Mouse (Mus musculus) adrenal gland, postnatal 25 days (tissue): ENCODE measurements around the gene Usp1. TPM values are rescaled to one million over a fixed set of nuclear protein-coding genes. Genes with fewer than 3 reads are reported as not detected.
"Not testable (repeated sequence)": the region's sequence is repeated elsewhere in the genome, so short reads cannot be mapped to it uniquely, and the experiment has no call there.

Experiments
- DNase-seq: peaks from one replicate; pipeline ENCODE4 v3.0.0; 2021; ENCODE audit warnings: mixed read lengths
- long read RNA-seq: library from polyadenylated mRNA; stranded (forward); transcript quantifications from one replicate; pipeline ENCODE4 v2.0.0, GENCODE M21; 2021
- total RNA-seq: library from RNA; stranded (reverse); gene quantifications from 2 replicates; pipeline ENCODE4 v1.2.3, GENCODE M21; 2021

The Usp1 gene
- total RNA-seq = 28.3 and 29.5 TPM in 2 replicates
- long read RNA-seq, transcript Usp1-202 (9 exons, 3,527 nt) = major isoform, 18 of 48 reads
- long read RNA-seq, transcript Usp1-201 (9 exons, 3,577 nt) = minor isoform, 9 of 48 reads
- long read RNA-seq, partial matches to known transcripts = 3 of 48 reads
- long read RNA-seq, other reads (novel, unspliced or antisense) = 18 of 48 reads

DNA sequence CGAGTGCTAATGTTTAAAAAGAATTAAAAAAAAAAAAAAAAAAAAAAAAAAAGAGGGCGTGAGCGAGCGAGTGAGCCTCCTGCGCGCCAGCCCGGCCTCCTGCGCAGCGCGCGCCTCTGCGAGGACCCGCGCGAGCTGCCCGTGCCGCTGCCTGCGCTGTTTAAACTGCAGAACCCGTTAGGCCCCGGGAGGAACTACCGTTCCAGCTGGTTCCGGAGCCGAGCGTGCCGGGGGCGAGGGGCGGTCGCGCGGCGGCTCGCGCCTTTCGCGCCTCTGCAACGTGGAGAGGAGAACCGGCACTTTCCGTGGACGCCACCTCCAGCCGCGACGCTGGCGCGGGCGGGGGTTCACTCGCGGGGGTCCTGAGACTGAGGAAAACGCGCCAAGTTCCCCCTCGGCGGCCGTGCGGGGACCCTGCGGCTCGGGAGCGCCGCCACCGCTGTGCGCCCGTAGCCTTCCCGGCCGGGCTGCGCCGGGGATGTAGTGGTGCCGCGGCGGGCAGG lies at the start of gene Usp1:
TSS of gene Usp1 (plus strand) at position 243 of the 503 bp plus-strand sequence.
- DNase-seq = peak; percentile 78

DNA sequence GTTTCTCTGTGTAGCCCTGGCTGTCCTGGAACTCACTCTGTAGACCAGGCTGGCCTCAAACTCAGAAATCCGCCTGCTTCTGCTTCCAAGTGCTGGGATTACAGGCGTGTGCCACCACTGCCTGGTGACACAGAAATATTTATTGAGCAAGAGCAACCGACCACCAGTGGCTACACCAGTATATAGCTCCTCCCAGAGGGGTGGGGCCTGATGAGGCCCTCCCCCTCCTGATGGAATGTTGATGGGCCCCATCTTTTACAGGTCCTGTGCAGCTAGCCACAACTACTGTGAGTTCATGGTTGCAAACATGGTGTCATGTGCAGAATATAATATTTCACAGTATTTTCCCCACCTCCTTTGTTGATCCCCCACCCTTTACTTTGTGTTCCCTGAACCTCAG lies 40.9 kb upstream of the Usp1 start:
- DNase-seq = no peak

GRCm38 (mm10) chr4:98886377-98886776 lies 37.2 kb upstream of the Usp1 start:
- DNase-seq = no peak

DNA sequence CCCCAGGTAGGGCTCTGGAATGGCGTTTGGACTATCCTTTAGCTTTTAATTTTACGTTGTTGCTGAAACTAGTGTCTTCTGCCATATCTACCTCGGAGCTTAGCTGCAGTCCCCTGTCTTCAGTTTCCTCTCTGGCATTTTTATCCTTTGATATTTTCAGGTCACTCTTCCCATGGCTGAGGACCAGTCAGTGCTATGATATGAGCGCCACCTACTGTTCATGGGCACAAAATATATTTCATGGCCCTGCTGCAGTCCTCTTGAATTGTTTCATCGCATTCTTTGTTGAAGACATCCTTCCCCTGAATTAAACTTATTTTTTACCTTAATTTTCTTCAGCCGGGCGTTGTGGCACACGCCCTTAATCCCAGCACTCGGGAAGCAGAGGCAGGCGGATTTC lies 36.5 kb upstream of the Usp1 start:
- peak; percentile 20 for DNase-seq

GRCm38 (mm10) chr4:98910246-98910645 lies 13.4 kb upstream of the Usp1 start:
- DNase-seq = no peak

GRCm38 (mm10) chr4:98917724-98918123 lies 5.9 kb upstream of the Usp1 start:
- DNase-seq = no peak

GRCm38 (mm10) chr4:98918204-98918603 lies 5.4 kb upstream of the Usp1 start:
- DNase-seq = no peak

- DNase-seq = no peak
These were observed 2.7 kb upstream of the Usp1 start for GRCm38 (mm10) chr4:98920896-98921295.

GRCm38 (mm10) chr4:98922061-98922642 lies 1.5 kb upstream of the Usp1 start:
- DNase-seq = no peak

DNA sequence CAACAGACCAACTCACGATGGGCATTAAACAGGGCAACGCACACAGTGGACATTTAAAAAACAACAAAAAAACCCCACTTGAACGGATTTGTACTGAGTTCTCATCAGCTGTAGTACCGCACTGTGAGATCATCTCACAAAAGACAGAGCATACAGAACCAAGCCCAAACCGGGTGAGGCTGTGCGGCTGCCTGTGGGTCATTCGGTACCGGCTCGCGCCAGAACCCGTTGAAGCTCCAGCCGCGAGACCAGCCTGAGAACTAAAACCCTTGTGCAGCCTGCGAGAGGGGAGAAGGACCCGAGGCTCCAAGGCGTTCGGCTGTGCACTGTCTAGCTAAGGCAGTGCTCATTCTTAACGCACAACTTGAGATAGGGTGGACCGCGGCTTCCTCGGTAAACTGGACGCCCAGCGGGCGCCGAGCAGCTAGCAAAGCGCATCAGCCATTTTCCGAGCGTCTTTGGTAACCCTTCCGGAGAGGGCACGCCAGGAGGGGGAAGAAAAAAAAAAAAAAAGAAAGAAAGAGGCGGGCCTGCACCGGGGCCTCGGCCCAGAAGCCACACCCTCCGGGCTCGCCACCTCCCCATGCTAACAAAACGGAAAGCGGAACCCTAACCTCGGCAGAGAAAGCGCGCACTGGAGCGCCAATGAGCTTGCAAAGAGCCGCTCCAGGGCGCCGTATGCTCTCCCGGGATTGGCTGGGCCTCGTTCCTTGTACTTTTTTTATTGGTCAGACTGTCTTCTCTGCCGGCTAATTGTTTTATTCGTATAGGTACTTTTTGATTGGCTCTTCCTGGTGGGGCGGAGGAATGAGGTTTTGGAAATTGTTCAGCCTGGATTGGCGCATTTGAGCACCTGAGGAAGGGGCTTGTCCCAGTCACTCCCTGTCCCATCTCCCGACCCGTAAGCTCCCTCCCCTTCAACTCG lies 705 bp upstream of the Usp1 start:
- DNase-seq = peak; percentile 95

DNA sequence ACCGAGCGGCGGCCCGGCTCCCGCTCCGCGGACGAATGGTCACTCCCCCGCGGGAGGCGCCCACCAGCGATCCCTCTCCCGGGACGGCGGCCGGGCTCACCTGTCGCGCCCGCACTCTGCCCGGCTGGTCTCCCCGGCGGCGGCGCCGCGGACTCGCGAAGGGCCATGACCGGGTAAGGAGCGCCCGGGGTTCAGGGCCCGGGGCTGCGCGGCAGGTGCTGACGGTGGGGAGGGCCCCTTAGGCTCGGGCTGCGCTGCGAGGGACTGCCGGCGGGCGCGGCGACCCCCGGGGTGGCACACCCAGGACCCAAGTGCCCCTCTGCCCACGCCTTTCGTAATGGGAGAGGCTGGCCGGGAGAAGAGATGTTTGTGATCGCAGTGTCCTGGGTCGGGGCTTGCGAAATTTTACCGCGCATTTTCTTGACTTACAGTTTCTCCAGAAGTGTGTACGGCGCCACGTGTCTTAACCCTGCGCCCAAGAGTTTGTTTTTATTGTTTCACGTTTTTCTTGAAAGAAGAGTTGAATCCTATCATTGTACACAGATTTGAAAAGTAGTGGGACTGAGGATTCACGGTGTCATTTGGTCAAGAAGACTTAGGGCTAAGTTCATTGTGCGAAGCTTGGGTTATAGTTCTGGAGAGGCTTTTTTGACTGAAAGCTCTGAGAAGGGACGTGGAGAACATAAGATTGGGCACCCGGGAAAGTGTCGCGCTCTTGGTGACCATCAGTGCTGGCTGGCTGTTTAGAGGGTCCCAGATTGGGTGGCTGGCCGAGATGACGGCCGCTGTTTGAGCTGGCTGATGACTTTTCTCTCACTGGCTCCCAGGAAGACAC lies 678 bp downstream of the Usp1 start:
- DNase-seq = peak; percentile 49

DNA sequence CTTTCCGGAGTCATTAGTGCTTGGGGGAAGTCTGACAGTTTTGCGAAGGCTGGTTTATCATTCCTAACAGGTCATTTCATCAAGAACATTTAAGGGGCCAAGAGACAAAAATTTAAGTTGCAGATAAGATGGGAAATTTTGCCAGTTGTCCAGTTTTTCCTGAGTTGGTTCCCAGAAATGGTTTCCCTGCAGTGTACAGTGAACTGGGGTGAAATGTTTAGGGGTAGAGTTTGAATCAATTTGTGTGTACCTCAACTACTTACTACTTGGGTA lies 1.2 kb downstream of the Usp1 start:
- no peak for DNase-seq

GRCm38 (mm10) chr4:98925250-98925781 lies 1.7 kb downstream of the Usp1 start:
- no peak for DNase-seq

GRCm38 (mm10) chr4:98936036-98936435 lies 12.4 kb downstream of the Usp1 start:
- no peak for DNase-seq

GRCm38 (mm10) chr4:98938210-98938609 lies 14.6 kb downstream of the Usp1 start:
- DNase-seq = not testable (repeated sequence)

GRCm38 (mm10) chr4:98950563-98950962 lies 27.0 kb downstream of the Usp1 start:
- DNase-seq = no peak

- no peak for DNase-seq
These were observed 32.4 kb downstream of the Usp1 start for GRCm38 (mm10) chr4:98955986-98956385.

DNA sequence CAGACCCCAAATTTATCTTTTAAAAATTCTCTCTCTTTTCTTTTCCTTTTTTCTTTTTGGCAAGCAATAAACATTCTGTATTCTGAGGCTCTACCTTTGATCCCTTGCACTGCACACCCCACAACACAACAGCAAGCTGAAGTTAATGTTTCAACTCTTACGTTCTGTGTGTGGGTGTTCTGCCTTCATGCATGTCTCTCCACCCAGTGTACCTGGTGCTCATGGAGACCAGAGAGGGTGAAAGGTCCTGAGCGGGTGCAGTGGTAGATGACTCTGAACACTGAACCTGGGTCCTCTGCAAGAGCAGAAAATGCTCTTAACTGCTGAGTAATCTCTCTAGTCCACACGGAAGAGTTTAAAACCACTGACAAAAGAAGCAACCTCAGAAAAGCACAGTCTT lies 36.6 kb downstream of the Usp1 start:
- DNase-seq = no peak

DNA sequence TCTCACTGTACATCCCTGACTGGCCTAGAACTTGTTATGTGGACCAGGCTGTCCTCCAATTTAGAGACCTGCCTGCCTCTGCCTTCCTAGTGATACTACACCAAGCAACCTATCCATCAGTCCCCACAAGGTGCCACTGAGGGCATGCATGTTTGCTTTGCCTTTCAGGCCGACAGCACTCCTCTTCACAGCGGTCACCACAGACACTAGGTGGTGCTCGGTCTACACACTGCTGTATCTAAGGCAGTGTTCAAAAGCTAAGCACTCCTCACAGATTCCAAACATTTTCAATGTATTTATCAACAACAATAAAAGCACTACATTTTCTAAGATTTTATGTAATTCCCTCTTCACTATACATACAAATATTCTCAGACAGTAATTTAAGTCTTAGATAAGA lies 46.3 kb downstream of the Usp1 start:
- no peak for DNase-seq

DNA sequence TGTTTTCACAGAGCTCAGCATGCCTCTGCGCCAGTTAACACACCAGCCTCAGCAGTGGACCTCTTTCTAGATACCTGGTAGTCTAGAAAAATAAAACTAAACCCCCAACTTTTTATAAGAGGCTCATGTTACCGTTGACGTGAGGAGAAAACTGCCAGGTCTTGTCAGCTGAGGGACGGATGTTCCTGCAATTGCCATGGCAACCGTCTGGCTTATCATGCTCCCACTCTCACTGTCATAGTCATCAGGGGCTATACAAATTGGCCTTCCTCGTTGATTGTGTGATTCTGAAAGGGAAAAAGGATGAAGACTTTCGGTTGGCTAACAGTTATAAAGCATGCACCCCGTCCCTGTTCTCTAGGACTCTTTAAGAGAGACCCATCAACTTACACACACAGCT lies 52.1 kb downstream of the Usp1 start:
- DNase-seq = no peak

GRCm38 (mm10) chr4:98978288-98978687 lies 54.7 kb downstream of the Usp1 start:
- not testable (repeated sequence) for DNase-seq

DNA sequence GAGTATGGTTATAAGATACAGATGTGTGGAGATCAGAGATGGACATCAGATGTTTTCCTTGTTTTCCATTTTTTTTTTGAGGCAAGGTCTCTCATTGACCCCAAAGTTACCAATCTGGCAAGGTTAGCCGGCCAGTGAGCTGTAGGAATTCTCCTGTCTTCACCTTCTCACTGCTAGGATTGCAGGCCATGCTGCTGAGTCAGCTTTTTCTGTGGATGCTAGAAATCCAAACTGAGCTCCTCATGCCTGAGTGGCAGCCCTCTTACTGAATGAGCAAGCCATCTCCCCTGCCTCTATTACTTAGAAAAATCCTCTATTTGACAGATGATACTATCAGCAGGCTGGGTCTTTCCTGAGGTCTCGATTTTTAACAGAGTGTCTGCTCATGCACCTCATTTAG lies 55.1 kb downstream of the Usp1 start:
- DNase-seq = no peak
